Mouse (Mus musculus) heart, embryonic 12.5 days (tissue): Measurements from ENCODE around the gene Atr. TPM values are rescaled to one million over a fixed set of nuclear protein-coding genes. Genes with fewer than 3 reads are reported as not detected.

Source experiments
- ATAC-seq: fragments of 200-750 bp; cut with Nextera tagmentation; 2 replicates; pipeline ENCODE4 v1.8.0; 2017; ENCODE audit warnings: moderate TSS enrichment, moderate library complexity; ENCODE audit not compliant: insufficient number of reproducible peaks, low FRiP score
- H3K27ac ChIP-seq: fragments of 300-500 bp; sonication (generic); 2 replicates; pipeline ENCODE4 v1.5.1; 2016; ENCODE audit warnings: mild to moderate bottlenecking, moderate library complexity; ENCODE audit not compliant: poor library complexity, severe bottlenecking
- H3K27me3 ChIP-seq: fragments of 300-500 bp; sonication (generic); replicated peaks from 2 replicates; pipeline ENCODE4 v1.6.1; 2016; ENCODE audit warnings: mild to moderate bottlenecking, moderate library complexity
- H3K36me3 ChIP-seq: fragments of 300-500 bp; sonication (generic); 2 replicates; pipeline ENCODE4 v1.6.1; 2016; ENCODE audit warnings: mild to moderate bottlenecking, moderate library complexity
- H3K4me1 ChIP-seq: fragments of 300-500 bp; sonication (generic); replicated peaks from 2 replicates; pipeline ENCODE4 v1.6.1; 2016; ENCODE audit warnings: mild to moderate bottlenecking
- H3K4me2 ChIP-seq: fragments of 300-500 bp; sonication (generic); 2 replicates; pipeline ENCODE4 v1.6.1; 2016; ENCODE audit warnings: mild to moderate bottlenecking, moderate library complexity
- H3K4me3 ChIP-seq: fragments of 300-500 bp; sonication (generic); 2 replicates; pipeline ENCODE4 v1.5.1; 2016; ENCODE audit warnings: mild to moderate bottlenecking
- H3K9ac ChIP-seq: fragments of 300-500 bp; sonication (generic); 2 replicates; pipeline ENCODE4 v1.6.1; 2016; ENCODE audit warnings: mild to moderate bottlenecking, moderate library complexity
- H3K9me3 ChIP-seq: fragments of 300-500 bp; sonication (generic); replicated peaks from 2 replicates; pipeline ENCODE4 v1.6.1; 2016; ENCODE audit warnings: mild to moderate bottlenecking, moderate library complexity
- WGBS: fragments of 180-500 bp; shearing (Covaris S2); methylation state at CpG from one replicate; pipeline ENCODE4 v1.1.7; 2016; 5-methylcytosine and 5-hydroxymethylcytosine counted together
- polyA plus RNA-seq: library from polyadenylated mRNA; unstranded; fragments of >200 nt; fragmentation: Nextera tagmentation; extraction: Ambion mirVana; gene quantifications from 2 replicates; pipeline ENCODE4 v1.2.1, GENCODE M21; 2016

The Atr gene
- polyA plus RNA-seq, 1 experiment from 2014 or later, result 15.7 TPM

- no peak overlapping the region for H3K4me3 ChIP-seq
- H3K27me3 ChIP-seq, result no peaks in the 10 kb centered on the region
- no peaks in the 10 kb centered on the region for H3K9me3 ChIP-seq
- 82% methylated on average over 2 of the region's 2 CpGs for WGBS
- H3K4me2 ChIP-seq, result no peak overlapping the region
- no peak overlapping the region for H3K27ac ChIP-seq
- H3K4me1 ChIP-seq, result no peaks in the 10 kb centered on the region
- no peak overlapping the region for H3K9ac ChIP-seq
- H3K36me3 ChIP-seq, result peaks cover 53% of the 10 kb centered on the region
- no peak for ATAC-seq
Measured at GRCm38 (mm10) chr9:95978279-95978678, 120.9 kb downstream of the Atr start.

- H3K27ac ChIP-seq, result no peak overlapping the region
- H3K4me2 ChIP-seq, result no peak overlapping the region
- 90% methylated on average over 6 of the region's 6 CpGs for WGBS
- H3K4me3 ChIP-seq, result no peak overlapping the region
- no peaks in the 10 kb centered on the region for H3K4me1 ChIP-seq
- H3K27me3 ChIP-seq, result no peaks in the 10 kb centered on the region
- H3K36me3 ChIP-seq, result peaks cover 60% of the 10 kb centered on the region
- ATAC-seq, result no peak
- no peaks in the 10 kb centered on the region for H3K9me3 ChIP-seq
- no peak overlapping the region for H3K9ac ChIP-seq
Measured at GRCm38 (mm10) chr9:95979896-95980295, 122.5 kb downstream of the Atr start.

GRCm38 (mm10) chr9:95992255-95992654 is 134.9 kb downstream of the Atr start:
- Histone ChIP-seq H3K27ac (no peak overlapping the region), H3K4me3 (no peak overlapping the region), H3K4me1 (no peaks in the 10 kb centered on the region), H3K4me2 (no peak overlapping the region), H3K9ac (no peak overlapping the region), H3K36me3 (peaks cover 47% of the 10 kb centered on the region), H3K9me3 (no peaks in the 10 kb centered on the region), H3K27me3 (no peaks in the 10 kb centered on the region)
- WGBS, result 97% methylated on average over 2 of the region's 2 CpGs
- no peak for ATAC-seq

Other genes with a start within 250 kb of the Atr start
- 0.24 and 0.42 TPM in 2 replicates for gene Pcolce2, start 220.0 kb upstream of the Atr start, polyA plus RNA-seq
- gene Trpc1, start 107.2 kb upstream of the Atr start, polyA plus RNA-seq, result 2.1 and 3.8 TPM in 2 replicates
- 1.1 and 2.3 TPM in 2 replicates for gene Pls1, start 12.3 kb upstream of the Atr start, polyA plus RNA-seq
- gene Xrn1, start 97.2 kb downstream of the Atr start, polyA plus RNA-seq, result 15.0 and 20.7 TPM in 2 replicates